Mouse (Mus musculus) forebrain, postnatal 0 days (tissue): ENCODE data around the gene Nlrp10. TPM values are rescaled to one million over a fixed set of nuclear protein-coding genes. Genes with fewer than 3 reads are reported as not detected.

Experiments
- ATAC-seq: fragments of 200-750 bp; cut with Nextera tagmentation; 2 replicates; pipeline ENCODE4 v1.8.0; 2017; ENCODE audit warnings: mild to moderate bottlenecking, moderate library complexity
- DNase-seq: peaks from one replicate; pipeline ENCODE4 v3.0.0-alpha.2; 2015
- H3K27ac ChIP-seq: fragments of 300-500 bp; sonication (generic); 2 replicates; pipeline ENCODE4 v1.5.1; 2014; ENCODE audit warnings: low read depth, mild to moderate bottlenecking, antibody characterized with exemption, low read length, moderate library complexity, mixed read lengths
- H3K27me3 ChIP-seq: fragments of 300-500 bp; sonication (generic); 2 replicates; pipeline ENCODE4 v1.6.1; 2014; ENCODE audit warnings: mild to moderate bottlenecking, low read length, mixed read lengths; ENCODE audit not compliant: insufficient read depth
- H3K36me3 ChIP-seq: fragments of 300-500 bp; sonication (generic); 2 replicates; pipeline ENCODE4 v1.6.1; 2014; ENCODE audit warnings: mild to moderate bottlenecking, moderate library complexity; ENCODE audit not compliant: insufficient read depth
- H3K4me1 ChIP-seq: fragments of 300-500 bp; sonication (generic); 2 replicates; pipeline ENCODE4 v1.6.1; 2014; ENCODE audit warnings: antibody characterized with exemption; ENCODE audit not compliant: insufficient read depth
- H3K4me2 ChIP-seq: fragments of 300-500 bp; sonication (generic); 2 replicates; pipeline ENCODE4 v1.6.1; 2014; ENCODE audit warnings: low read depth, mild to moderate bottlenecking, moderate library complexity
- H3K4me3 ChIP-seq: fragments of 300-500 bp; sonication (generic); 2 replicates; pipeline ENCODE4 v1.5.1; 2014; ENCODE audit warnings: low read depth, low read length, mixed read lengths
- H3K9ac ChIP-seq: fragments of 300-500 bp; sonication (generic); 2 replicates; pipeline ENCODE4 v1.6.1; 2014; ENCODE audit warnings: mild to moderate bottlenecking
- H3K9me3 ChIP-seq: fragments of 300-500 bp; sonication (generic); 2 replicates; pipeline ENCODE4 v1.6.1; 2016; ENCODE audit warnings: low read length
- CTCF ChIP-seq: sonication (generic); IDR thresholded peaks from 2 replicates; pipeline ENCODE4 v1.5.1; 2016; ENCODE audit warnings: antibody characterized with exemption, control low read depth, low read depth
- WGBS: fragments of 180-500 bp; shearing (Covaris S2); extraction: QIAGEN DNeasy Blood & Tissue Kit; methylation state at CpG from one replicate; pipeline ENCODE4 v1.1.7; 2014; 5-methylcytosine and 5-hydroxymethylcytosine counted together
- polyA plus RNA-seq: library from polyadenylated mRNA; unstranded; fragments of >200 nt; fragmentation: Nextera tagmentation; extraction: Ambion mirVana; gene quantifications from 2 replicates; pipeline ENCODE4 v1.2.1, GENCODE M21; 2015
- total RNA-seq: library from RNA; depleted of rRNA; stranded (reverse); fragments of >200 nt; gene quantifications from 2 replicates; pipeline ENCODE4 v1.2.3, GENCODE M21; 2014; rRNA removed

The Nlrp10 gene
- total and polyA plus RNA-seq, 2 experiments from 2014 or later, result 0.05 to 0.10 TPM

- no peak overlapping the region for H3K4me2 ChIP-seq
Measured at GRCm38 (mm10) chr7:108903969-108904368, 26.0 kb downstream of the Nlrp10 start.

DNA sequence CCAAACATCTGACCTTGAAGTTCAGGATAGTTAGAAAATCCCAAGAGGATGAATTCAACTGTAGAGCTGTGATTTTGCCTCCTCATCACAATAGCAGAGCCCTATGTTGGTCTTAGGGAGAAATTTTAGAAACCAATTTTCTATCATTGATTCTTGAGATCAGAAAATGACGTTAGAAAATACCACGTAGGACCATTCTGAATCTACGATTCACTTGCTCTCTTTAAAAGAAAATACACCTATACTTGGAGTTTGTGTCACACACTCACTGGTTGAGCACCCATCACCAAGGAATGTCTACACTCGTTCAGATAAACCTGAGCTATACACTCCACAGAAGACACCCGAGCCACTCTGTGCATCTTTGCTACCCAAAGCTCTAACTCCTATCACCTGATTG, 35.7 kb downstream of the Nlrp10 start, which contains the start of gene Olfr519:
TSS of gene Olfr519 (minus strand) at position 101 of the 400 bp plus-strand sequence.
- H3K36me3 ChIP-seq, result no peaks in the 10 kb centered on the region
- H3K4me3 ChIP-seq, result no peak within 1 kb of the TSS
- H3K9me3 ChIP-seq, result no peaks in the 10 kb centered on the region
- no peaks in the 10 kb centered on the region for H3K27me3 ChIP-seq
- no peak within 1 kb of the TSS for H3K9ac ChIP-seq
- WGBS, result 90% methylated on average over 5 of the region's 5 CpGs
- H3K4me2 ChIP-seq, result no peak within 1 kb of the TSS
- no peaks in the 10 kb centered on the region for H3K4me1 ChIP-seq
- ATAC-seq (no peak), DNase-seq (no peak)
- no peak within 1 kb of the TSS for H3K27ac ChIP-seq
- no peak for TF ChIP-seq CTCF

More at GRCm38 (mm10) chr7:108903969-108904368, 26.0 kb downstream of the Nlrp10 start:
- Histone ChIP-seq H3K36me3 (no peaks in the 10 kb centered on the region), H3K27ac (no peak overlapping the region), H3K4me1 (no peaks in the 10 kb centered on the region), H3K4me3 (no peak overlapping the region), H3K9me3 (no peaks in the 10 kb centered on the region), H3K27me3 (no peaks in the 10 kb centered on the region), H3K9ac (no peak overlapping the region)
- TF ChIP-seq CTCF, result no peak
- ATAC-seq (no peak), DNase-seq (no peak)
- WGBS, result 82% methylated on average over 2 of the region's 2 CpGs

DNA sequence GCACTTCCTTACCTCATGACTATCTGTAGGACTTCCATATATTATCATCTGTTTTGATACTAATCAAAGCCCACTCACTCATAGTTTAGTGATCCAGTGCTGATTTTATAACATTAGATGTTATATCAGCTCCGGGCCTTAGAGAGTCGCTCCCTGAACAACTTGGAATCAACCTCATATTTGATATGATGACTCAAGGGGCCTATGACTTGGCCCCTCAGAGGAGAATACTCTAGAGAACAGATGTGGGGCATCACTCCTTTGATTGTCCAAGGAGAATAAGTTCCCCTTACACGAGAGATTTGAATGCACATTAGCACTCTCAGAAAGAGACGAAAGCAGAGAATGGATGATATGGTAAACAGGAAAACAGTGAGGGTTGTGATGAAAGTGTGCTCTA, 45.1 kb downstream of the Nlrp10 start, which contains the start of gene Olfr518:
TSS of gene Olfr518 (minus strand) at position 101 of the 400 bp plus-strand sequence.
- WGBS, result 81% methylated on average over 4 of the region's 4 CpGs
- H3K36me3 ChIP-seq, result no peaks in the 10 kb centered on the region
- H3K9me3 ChIP-seq, result no peaks in the 10 kb centered on the region
- no peaks in the 10 kb centered on the region for H3K27me3 ChIP-seq
- ATAC-seq, result no peak
- no peak within 1 kb of the TSS for H3K4me3 ChIP-seq
- no peak for DNase-seq
- no peak within 1 kb of the TSS for H3K27ac ChIP-seq
- no peaks in the 10 kb centered on the region for H3K4me1 ChIP-seq
- H3K4me2 ChIP-seq, result no peak within 1 kb of the TSS
- H3K9ac ChIP-seq, result no peak within 1 kb of the TSS
- TF ChIP-seq CTCF, result no peak

DNA sequence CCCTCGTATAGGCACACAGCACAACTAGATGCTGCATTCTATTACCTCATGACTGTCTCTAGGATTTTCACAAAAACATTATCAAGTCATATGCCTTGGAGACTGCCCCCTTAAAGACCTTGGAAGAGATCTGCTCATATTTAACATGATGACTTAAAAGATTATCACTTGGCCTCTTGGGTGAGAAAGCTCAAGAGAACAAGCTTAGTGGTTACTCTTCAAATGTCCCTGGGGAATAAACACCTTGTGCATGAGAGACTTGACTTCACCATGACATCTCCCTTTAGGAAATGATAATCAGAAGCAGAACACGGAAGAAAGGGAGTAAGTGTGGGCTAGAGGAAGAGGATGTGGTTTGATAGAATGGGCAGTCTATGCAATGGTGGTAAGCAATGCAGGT, 57.7 kb downstream of the Nlrp10 start, which contains the start of gene Olfr517:
TSS of gene Olfr517 (minus strand) at position 101 of the 400 bp plus-strand sequence.
- H3K9me3 ChIP-seq, result no peaks in the 10 kb centered on the region
- no peak within 1 kb of the TSS for H3K9ac ChIP-seq
- H3K4me3 ChIP-seq, result no peak within 1 kb of the TSS
- no peaks in the 10 kb centered on the region for H3K27me3 ChIP-seq
- no peaks in the 10 kb centered on the region for H3K36me3 ChIP-seq
- ATAC-seq, result no peak
- WGBS, result 67% methylated on average over 2 of the region's 2 CpGs
- H3K27ac ChIP-seq, result no peak within 1 kb of the TSS
- no peak for DNase-seq
- H3K4me1 ChIP-seq, result no peaks in the 10 kb centered on the region
- no peak within 1 kb of the TSS for H3K4me2 ChIP-seq
- TF ChIP-seq CTCF, result no peak

Other genes starting within 250 kb of the Nlrp10 start
- not detected in 2 replicates for gene Olfr512, start 216.9 kb downstream of the Nlrp10 start, total RNA-seq
- not detected in 2 replicates for gene Olfr512, start 216.9 kb downstream of the Nlrp10 start, polyA plus RNA-seq
- gene Olfr513, start 179.2 kb downstream of the Nlrp10 start, total RNA-seq, result not detected in 2 replicates
- gene Olfr513, start 179.2 kb downstream of the Nlrp10 start, polyA plus RNA-seq, result not detected in 2 replicates
- not detected in 2 replicates for gene Olfr514, start 104.2 kb downstream of the Nlrp10 start, total RNA-seq
- not detected in 2 replicates for gene Olfr514, start 104.2 kb downstream of the Nlrp10 start, polyA plus RNA-seq
- gene Olfr516, start 79.6 kb downstream of the Nlrp10 start, total RNA-seq, result not detected in 2 replicates
- not detected in 2 replicates for gene Olfr516, start 79.6 kb downstream of the Nlrp10 start, polyA plus RNA-seq
- not detected in 2 replicates for gene Olfr517, start 57.8 kb downstream of the Nlrp10 start, total RNA-seq
- gene Olfr517, start 57.8 kb downstream of the Nlrp10 start, polyA plus RNA-seq, result not detected in 2 replicates
- not detected in 2 replicates for gene Olfr518, start 45.2 kb downstream of the Nlrp10 start, total RNA-seq
- not detected in 2 replicates for gene Olfr518, start 45.2 kb downstream of the Nlrp10 start, polyA plus RNA-seq
- gene Olfr519, start 35.8 kb downstream of the Nlrp10 start, total RNA-seq, result not detected in 2 replicates
- not detected in 2 replicates for gene Olfr519, start 35.8 kb downstream of the Nlrp10 start, polyA plus RNA-seq
- 118 and 120 TPM in 2 replicates for gene Eif3f, start 4.2 kb upstream of the Nlrp10 start, total RNA-seq
- gene Eif3f, start 4.2 kb upstream of the Nlrp10 start, polyA plus RNA-seq, result 80.6 and 81.5 TPM in 2 replicates
- 158 and 188 TPM in 2 replicates for gene Tub, start 20.2 kb upstream of the Nlrp10 start, total RNA-seq
- gene Tub, start 20.2 kb upstream of the Nlrp10 start, polyA plus RNA-seq, result 30.2 and 39.1 TPM in 2 replicates
- gene Ric3, start 153.2 kb upstream of the Nlrp10 start, total RNA-seq, result 42.2 and 61.0 TPM in 2 replicates
- gene Ric3, start 153.2 kb upstream of the Nlrp10 start, polyA plus RNA-seq, result 26.7 and 32.4 TPM in 2 replicates
- 59.4 and 75.5 TPM in 2 replicates for gene Lmo1, start 245.0 kb upstream of the Nlrp10 start, total RNA-seq
- gene Lmo1, start 245.0 kb upstream of the Nlrp10 start, polyA plus RNA-seq, result 84.0 and 86.5 TPM in 2 replicates